Comparison of ENCODE assay signal across 8 mouse cellular contexts in the genomic region with DNA sequence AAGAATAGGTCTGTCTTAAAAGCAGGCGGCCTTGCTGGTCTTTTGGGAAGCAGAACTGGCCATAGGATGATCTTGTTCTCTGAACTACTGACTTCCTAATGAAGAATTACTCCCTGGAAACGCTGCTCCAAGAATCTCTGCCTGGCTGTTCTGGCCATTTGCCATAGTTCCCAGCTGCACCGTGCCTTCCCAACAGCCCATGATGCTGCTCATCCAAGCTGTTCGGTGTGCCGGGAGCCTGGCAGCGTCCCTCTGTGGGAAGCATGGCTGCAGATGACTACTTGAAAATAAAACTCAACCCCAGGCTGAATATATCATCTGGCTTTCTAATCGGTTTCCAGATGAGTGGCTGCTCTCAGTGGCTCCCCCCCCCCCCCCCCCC.
A peak's percentile ranks its signal among the peaks of the same experiment; 100 is the strongest.
DNase-seq lines count a peak whose midpoint lies in the region; ATAC-seq lines count a peak whose summit lies in the region.

No protein-coding gene starts in this region.

- H3K27me3 ChIP-seq in hindbrain, embryonic 13.5 days, result no peaks in the 10 kb centered on the region
- no peaks in the 10 kb centered on the region for H3K27me3 ChIP-seq in hindbrain, embryonic 10.5 days (ENCODE audit: insufficient read depth, poor library complexity, severe bottlenecking)
- H3K27me3 ChIP-seq in midbrain, embryonic 16.5 days (ENCODE audit: control insufficient read depth, insufficient read depth, low read depth, low read length), result no peaks in the 10 kb centered on the region

- peak overlapping the region; percentile 86 for H3K27ac ChIP-seq in hindbrain, embryonic 13.5 days
- H3K27ac ChIP-seq in hindbrain, embryonic 10.5 days, result no peak overlapping the region
- peak overlapping the region; percentile 47; the same call in 1 of the 2 replicates for H3K27ac ChIP-seq in midbrain, embryonic 16.5 days (ENCODE audit: low read length)

- H3K9me3 ChIP-seq in hindbrain, embryonic 13.5 days, result no peaks in the 10 kb centered on the region
- no peaks in the 10 kb centered on the region for H3K9me3 ChIP-seq in hindbrain, embryonic 10.5 days
- H3K9me3 ChIP-seq in midbrain, embryonic 16.5 days (replicated peaks; ENCODE audit: control insufficient read depth, low read length, poor library complexity, severe bottlenecking), result no peaks in the 10 kb centered on the region

- H3K36me3 ChIP-seq in hindbrain, embryonic 13.5 days, result no peaks in the 10 kb centered on the region
- no peaks in the 10 kb centered on the region for H3K36me3 ChIP-seq in hindbrain, embryonic 10.5 days
- H3K36me3 ChIP-seq in midbrain, embryonic 16.5 days (ENCODE audit: control insufficient read depth, insufficient read depth, low read length), result no peaks in the 10 kb centered on the region

- intact Hi-C loops in gastrocnemius, postnatal 36 days (cut with DNase I), result no loop called here

- H3K4me1 ChIP-seq in hindbrain, embryonic 13.5 days (replicated peaks), result peaks cover 53% of the 10 kb centered on the region
- peaks cover 23% of the 10 kb centered on the region; the same call in 1 of the 2 replicates for H3K4me1 ChIP-seq in hindbrain, embryonic 10.5 days (replicated peaks)
- peaks cover 24% of the 10 kb centered on the region for H3K4me1 ChIP-seq in midbrain, embryonic 16.5 days (ENCODE audit: control insufficient read depth, insufficient read depth, low read length)

- ATAC-seq in hindbrain, embryonic 13.5 days (ENCODE audit: low FRiP score), result peak; percentile 73
- ATAC-seq in midbrain, embryonic 16.5 days, result 0 out of 2 replicates have a peak, but pooled peaks have one; percentile 34
- ATAC-seq in granulocyte monocyte progenitor cell, adult 5-6 weeks (replicated peaks; ENCODE audit: poor library complexity, severe bottlenecking), result no peak
- ATAC-seq in megakaryocyte-erythroid progenitor cell, adult 5-6 weeks (replicated peaks; ENCODE audit: low FRiP score, low TSS enrichment, poor library complexity, severe bottlenecking), result no peak

- no peak overlapping the region for H3K4me2 ChIP-seq in hindbrain, embryonic 13.5 days
- H3K4me2 ChIP-seq in midbrain, embryonic 16.5 days (ENCODE audit: low read length), result peak overlapping the region; percentile 14; the same call in 1 of the 2 replicates

- WGBS in hindbrain, embryonic 13.5 days, result 24% methylated on average over 7 of the region's 7 CpGs
- 82% methylated on average over 7 of the region's 7 CpGs for WGBS in hindbrain, embryonic 10.5 days
- 29% methylated on average over 7 of the region's 7 CpGs for WGBS in midbrain, embryonic 16.5 days

- no peak overlapping the region for H3K4me3 ChIP-seq in hindbrain, embryonic 13.5 days
- H3K4me3 ChIP-seq in hindbrain, embryonic 10.5 days, result no peak overlapping the region
- H3K4me3 ChIP-seq in midbrain, embryonic 16.5 days (ENCODE audit: low read depth, low read length), result no peak overlapping the region

- no peak overlapping the region for H3K9ac ChIP-seq in hindbrain, embryonic 13.5 days
- no peak overlapping the region for H3K9ac ChIP-seq in midbrain, embryonic 16.5 days (ENCODE audit: low read depth, low read length)

- DNase-seq in hindbrain, embryonic 10.5 days (ENCODE audit: low spot score), result no peak
- DNase-seq in cerebellum, adult 9-10 months, result peak; percentile 82
- DNase-seq in gastrocnemius, postnatal 36 days, result peak; percentile 33 to 45
- DNase-seq in layer of hippocampus, postnatal 25 days (ENCODE audit: extremely low spot score in 1 of 2, low spot score in 1 of 2), result peak; percentile 72 to 75

Comparison
In these comparisons a context has a peak if more than half of its experiments do, and no peak if none do; other contexts are left out.
1. ATAC-seq: peak in hindbrain, embryonic 13.5 days (single experiment) and midbrain, embryonic 16.5 days (single experiment); none in granulocyte monocyte progenitor cell, adult 5-6 weeks (single experiment) and megakaryocyte-erythroid progenitor cell, adult 5-6 weeks (single experiment).